Mouse (Mus musculus) CH12.LX (cell line): ENCODE results near the gene Olfr524.

Source experiments
- BHLHE40 ChIP-seq: IDR thresholded peaks from 2 replicates; pipeline ENCODE4 v1.6.1; 2011; ENCODE audit warnings: mild to moderate bottlenecking, low read depth, low read length, improper control_type of control experiment
- CTCF ChIP-seq, 2 experiments: IDR thresholded peaks in 1 of 2; conservative IDR thresholded peaks in 1 of 2; 2 replicates each; pipeline ENCODE4 v1.5.1; 2011 to 2012; ENCODE audit warnings: low read depth in 2 of 2, low read length in 2 of 2, improper control_type of control experiment in 1 of 2, inconsistent platforms in 1 of 2, mild to moderate bottlenecking in 1 of 2, moderate library complexity in 1 of 2
- E2F4 ChIP-seq: IDR thresholded peaks from 2 replicates; pipeline ENCODE4 v1.6.1; 2011; ENCODE audit warnings: low read depth, low read length, improper control_type of control experiment; ENCODE audit not compliant: insufficient replicate concordance
- ETS1 ChIP-seq: conservative IDR thresholded peaks from 2 replicates; pipeline ENCODE4 v1.6.1; 2012; ENCODE audit warnings: low read depth, mild to moderate bottlenecking, inconsistent platforms, low read length, improper control_type of control experiment, moderate library complexity
- POLR2A ChIP-seq: IDR thresholded peaks from 2 replicates; pipeline ENCODE4 v1.6.1; 2011; ENCODE audit warnings: low read depth, mild to moderate bottlenecking, improper control_type of control experiment, low read length
- TCF12 ChIP-seq: IDR thresholded peaks from 2 replicates; pipeline ENCODE4 v1.6.1; 2014; ENCODE audit warnings: low read depth, mild to moderate bottlenecking, inconsistent platforms, low read length, improper control_type of control experiment

DNA sequence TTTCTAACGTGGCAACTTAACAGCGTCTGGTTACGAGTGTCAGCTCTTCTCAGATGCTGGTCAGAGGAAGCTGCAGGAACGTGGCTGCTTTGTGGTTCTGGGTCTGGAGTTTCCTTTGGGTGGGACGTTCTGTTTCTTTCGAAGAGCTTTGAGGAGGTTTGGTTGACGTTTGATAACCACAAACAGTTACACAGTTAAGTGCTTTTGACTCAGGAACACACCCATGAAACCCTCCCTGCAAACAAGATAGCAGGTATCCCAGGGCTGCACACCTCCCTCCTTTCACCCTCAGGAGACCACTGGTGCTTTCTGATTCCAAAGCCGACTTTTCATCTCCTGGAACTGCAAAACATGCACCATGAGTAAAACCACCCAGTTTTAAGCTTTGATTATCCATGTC is 2.4 kb upstream of the Olfr524 start:
- TF ChIP-seq POLR2A (no peak), E2F4 (no peak), ETS1 (no peak), TCF12 (no peak), CTCF (conservative IDR thresholded peaks at IDR 0.05 in 1 of 2, IDR thresholded peaks at IDR 0.05 in 1 of 2; ENCODE audit: low read depth in 2 of 2, low read length in 2 of 2) (no peak), BHLHE40 (no peak)
